7 mouse cellular contexts compared by ENCODE assay signal in genomic region chr11:60307375-60307825, GRCm38 (mm10). TPM values are rescaled to one million over a fixed set of nuclear protein-coding genes. Genes with fewer than 3 reads are reported as not detected.
DNase-seq lines count a peak whose midpoint lies in the region; ATAC-seq and TF ChIP-seq lines count a peak whose summit lies in the region.

No protein-coding gene starts in this region.

- no peak overlapping the region for H3K27ac ChIP-seq in spleen, adult 2 months (ENCODE audit: insufficient read depth, low read length)
- H3K27ac ChIP-seq in bone marrow macrophage, adult 2 months (ENCODE audit: insufficient read depth, low read depth, low read length): no peak overlapping the region
- peak overlapping the region; percentile 36; the same call in 1 of the 2 replicates for H3K27ac ChIP-seq in liver, embryonic 11.5 days (ENCODE audit: low read depth, low read length)

- no peaks in the 10 kb centered on the region for H3K27me3 ChIP-seq in spleen, adult 2 months (ENCODE audit: control insufficient read depth, insufficient read depth, low read length)
- H3K27me3 ChIP-seq in liver, embryonic 11.5 days (replicated peaks; ENCODE audit: control insufficient read depth, insufficient read depth, low read length): no peaks in the 10 kb centered on the region

- no peak overlapping the region for H3K4me3 ChIP-seq in spleen, adult 2 months (ENCODE audit: extremely low read depth, insufficient read depth, insufficient read length)
- no peak overlapping the region for H3K4me3 ChIP-seq in bone marrow macrophage, adult 2 months (ENCODE audit: insufficient read depth, low read length)
- no peak overlapping the region for H3K4me3 ChIP-seq in liver, embryonic 11.5 days (ENCODE audit: low read depth, low read length)

- no peak for TF ChIP-seq POLR2A in spleen, adult 2 months (IDR thresholded peaks at IDR 0.05; ENCODE audit: low read depth, low read length)
- TF ChIP-seq POLR2A in bone marrow macrophage, adult 2 months (IDR thresholded peaks at IDR 0.05; ENCODE audit: borderline replicate concordance, low read depth, low read length): no peak

- WGBS in spleen, adult 2 months: 92% methylated on average over 2 of the region's 2 CpGs
- WGBS in liver, embryonic 11.5 days: 88% methylated on average over 2 of the region's 2 CpGs

- TF ChIP-seq CTCF in spleen, adult 2 months (IDR thresholded peaks at IDR 0.05; ENCODE audit: extremely low read depth, insufficient read depth, insufficient read length, insufficient replicate concordance): peak; percentile 15; the same call in 1 of the 2 replicates
- TF ChIP-seq CTCF in bone marrow macrophage, adult 2 months (IDR thresholded peaks at IDR 0.05; ENCODE audit: low read depth, low read length): peak; percentile 36; the same call in 1 of the 2 replicates

- no peaks in the 10 kb centered on the region; the same call in 1 of the 2 replicates for H3K9me3 ChIP-seq in liver, embryonic 11.5 days (ENCODE audit: control insufficient read depth, low read length)

- no peaks in the 10 kb centered on the region for H3K36me3 ChIP-seq in spleen, adult 2 months (ENCODE audit: control insufficient read depth, insufficient read depth, low read length)
- H3K36me3 ChIP-seq in liver, embryonic 11.5 days (ENCODE audit: control insufficient read depth, insufficient read depth, low read length): no peaks in the 10 kb centered on the region

- DNase-seq in spleen, adult 2 months (ENCODE audit: low read depth in 1 of 2, low spot score in 2 of 2): peak; percentile 22 to 33
- DNase-seq in spleen, adult 12 weeks (ENCODE audit: low spot score): no peak
- DNase-seq in liver, embryonic 11.5 days (ENCODE audit: low spot score): no peak
- peak; percentile 74 for DNase-seq in thymus, postnatal 4 days
- no peak for DNase-seq in frontal cortex, adult 2 months (ENCODE audit: extremely low spot score in 1 of 2, low spot score in 1 of 2)
- no peak for DNase-seq in layer of hippocampus, postnatal 36 days

- H3K4me1 ChIP-seq in spleen, adult 2 months (ENCODE audit: control insufficient read depth, insufficient read depth, insufficient read length): peaks cover 8% of the 10 kb centered on the region; the same call in 1 of the 2 replicates
- H3K4me1 ChIP-seq in bone marrow macrophage, adult 2 months (ENCODE audit: control insufficient read depth, insufficient read depth, low read length): peaks cover 26% of the 10 kb centered on the region
- peaks cover 14% of the 10 kb centered on the region for H3K4me1 ChIP-seq in liver, embryonic 11.5 days (replicated peaks; ENCODE audit: control insufficient read depth, insufficient read depth, low read length)

- H3K9ac ChIP-seq in liver, embryonic 11.5 days (ENCODE audit: low read depth, low read length): no peak overlapping the region; the same call in 1 of the 2 replicates

- H3K4me2 ChIP-seq in liver, embryonic 11.5 days: no peak overlapping the region

- ATAC-seq in liver, embryonic 11.5 days (replicated peaks; ENCODE audit: low FRiP score): no peak

RNA-seq across cellular contexts. Expression of gene Tom1l2, which starts 45.3 kb away (rescaled TPM):
- polyA plus RNA-seq in spleen, adult 2 months (2012; rRNA removed): 28.1 and 36.8 TPM in 2 replicates
- 18.1 and 20.4 TPM in 2 replicates for polyA plus RNA-seq in bone marrow macrophage, adult 2 months (2012; ENCODE audit: insufficient read depth, insufficient read length, missing spikeins)
- polyA plus RNA-seq in liver, embryonic 11.5 days (2014; fragmentation: Nextera tagmentation; extraction: Ambion mirVana): 12.6 and 12.8 TPM in 2 replicates
- polyA plus RNA-seq in frontal cortex, adult 2 months (2012; rRNA removed): 187 and 204 TPM in 2 replicates
- total RNA-seq in layer of hippocampus, postnatal 36 days (2021): 100 to 1,000 TPM; 170 to 180 TPM

RNA-seq across cellular contexts. Expression of gene Drc3, which starts 45.7 kb away (rescaled TPM):
- 0.11 and 0.22 TPM in 2 replicates for polyA plus RNA-seq in spleen, adult 2 months (2012; rRNA removed)
- 0.72 TPM in 1 of 2 replicates, not detected in the other for polyA plus RNA-seq in bone marrow macrophage, adult 2 months (2012; ENCODE audit: insufficient read depth, insufficient read length, missing spikeins)
- 1.3 and 1.6 TPM in 2 replicates for polyA plus RNA-seq in liver, embryonic 11.5 days (2014; fragmentation: Nextera tagmentation; extraction: Ambion mirVana)
- 11.7 and 12.5 TPM in 2 replicates for polyA plus RNA-seq in frontal cortex, adult 2 months (2012; rRNA removed)
- total RNA-seq in layer of hippocampus, postnatal 36 days (2021): 1 to 10 TPM; 6.7 to 7.6 TPM

Comparison
In these comparisons a context has a peak if more than half of its experiments do, and no peak if none do; other contexts are left out.
1. DNase-seq: peak in spleen, adult 2 months (2 of 2) and thymus, postnatal 4 days (single experiment); none in spleen, adult 12 weeks (single experiment), liver, embryonic 11.5 days (single experiment), frontal cortex, adult 2 months (0 of 2) and layer of hippocampus, postnatal 36 days (0 of 2).